In genomic region chr3:65598071-65598830, GRCm38 (mm10) we compare ENCODE assay signal across 21 mouse cellular contexts.
DNase-seq lines count a peak whose midpoint lies in the region; ATAC-seq and TF ChIP-seq lines count a peak whose summit lies in the region.
"Had no signal": no experiment of that assay in that cellular context is flagged by ENCODE, and none has a peak within 500 bp of the region (broad histone marks: within the 10 kb centered on the region; RNA-seq: fewer than 3 reads in every experiment).

No protein-coding gene starts in this region.

- no peaks in the 10 kb centered on the region for H3K9me3 ChIP-seq in forebrain, embryonic 14.5 days (replicated peaks; ENCODE audit: control insufficient read depth, low read length)
- no peaks in the 10 kb centered on the region for H3K9me3 ChIP-seq in intestine, postnatal 0 days (ENCODE audit: control insufficient read depth)
- H3K9me3 ChIP-seq: embryonic facial prominence, embryonic 13.5 days; G1E; heart, embryonic 13.5 days; limb, embryonic 12.5 days; megakaryocyte, embryonic 14.5 days; neural tube, embryonic 13.5 days; stomach, embryonic 15.5 days had no signal

- CTCF ChIA-PET in Patski (lab: Charles Lee) = interaction anchor here (1.1 to 3.2 kb wide), 4 partner anchors 9 to 23 kb away, joined by 3 to 13 read pairs (median 4); no protein-coding TSS in a partner anchor

- no peak overlapping the region for H3K9ac ChIP-seq in forebrain, embryonic 14.5 days (ENCODE audit: low read length)
- no peak overlapping the region for H3K9ac ChIP-seq in intestine, postnatal 0 days (ENCODE audit: low read depth, low read length)
- H3K9ac ChIP-seq: embryonic facial prominence, embryonic 13.5 days; heart, embryonic 13.5 days; limb, embryonic 12.5 days; liver, embryonic 14.5 days; neural tube, embryonic 13.5 days; stomach, embryonic 15.5 days had no signal

- peak; percentile 21 for DNase-seq in kidney, adult 9 months
- DNase-seq in kidney, postnatal 4 days = no peak
- no peak for DNase-seq in Patski (ENCODE audit: low read depth, low spot score)
- peak; percentile 53 for DNase-seq in brain, embryonic 14.5 days (ENCODE audit: low read depth)
- peak; percentile 38 for DNase-seq in forebrain, embryonic 14.5 days (ENCODE audit: low spot score)
- DNase-seq in c-Kit-positive CD71-positive TER-119-positive erythroid progenitor cells, embryonic 14.5 days (ENCODE audit: low spot score) = no peak
- DNase-seq: adrenal gland, postnatal 25 days; cerebellum, adult 9-11 months; heart, postnatal 36 days; right cerebral cortex, postnatal 14 days; thymus, postnatal 4 days had no signal

- in situ Hi-C loops in Patski (cut with MboI; ENCODE audit: low pct_unique_long_range_greater_than_20kb) = no loop called here

- 28% methylated on average over 7 of the region's 7 CpGs for WGBS in forebrain, embryonic 14.5 days
- WGBS in intestine, postnatal 0 days = 66% methylated on average over 7 of the region's 7 CpGs

- H3K4me3 ChIP-seq in forebrain, embryonic 14.5 days (ENCODE audit: low read depth, low read length) = no peak overlapping the region
- no peak overlapping the region for H3K4me3 ChIP-seq in intestine, postnatal 0 days (ENCODE audit: low read depth, low read length)
- H3K4me3 ChIP-seq: embryonic facial prominence, embryonic 13.5 days; heart, embryonic 13.5 days; limb, embryonic 12.5 days; megakaryocyte, embryonic 14.5 days; neural tube, embryonic 13.5 days; stomach, embryonic 15.5 days had no signal

- ATAC-seq in Patski = peak; percentile 44
- ATAC-seq in forebrain, embryonic 14.5 days = 0 out of 2 replicates have a peak, but pooled peaks have one; percentile 23
- ATAC-seq in intestine, postnatal 0 days = no peak
- ATAC-seq: hindbrain, embryonic 16.5 days had no signal

- no peaks in the 10 kb centered on the region for H3K27me3 ChIP-seq in Patski
- H3K27me3 ChIP-seq in forebrain, embryonic 14.5 days (replicated peaks; ENCODE audit: control insufficient read depth, insufficient read depth, low read length) = no peaks in the 10 kb centered on the region
- H3K27me3 ChIP-seq in intestine, postnatal 0 days (replicated peaks; ENCODE audit: control insufficient read depth, insufficient read depth, low read length) = no peaks in the 10 kb centered on the region
- H3K27me3 ChIP-seq: embryonic facial prominence, embryonic 13.5 days; heart, embryonic 13.5 days; limb, embryonic 12.5 days; megakaryocyte, embryonic 14.5 days; neural tube, embryonic 13.5 days; stomach, embryonic 15.5 days had no signal

- peaks cover 3% of the 10 kb centered on the region for H3K4me1 ChIP-seq in forebrain, embryonic 14.5 days (ENCODE audit: control insufficient read depth, insufficient read depth, low read length)
- no peaks in the 10 kb centered on the region for H3K4me1 ChIP-seq in intestine, postnatal 0 days (replicated peaks; ENCODE audit: control insufficient read depth, insufficient read depth, low read length)
- H3K4me1 ChIP-seq: megakaryocyte, embryonic 14.5 days; stomach, embryonic 15.5 days had no signal

- no peak for TF ChIP-seq POLR2A in brain, embryonic 14.5 days (IDR thresholded peaks at IDR 0.05; ENCODE audit: borderline replicate concordance, extremely low read depth, insufficient read depth, insufficient read length, poor library complexity, severe bottlenecking)

- no peaks in the 10 kb centered on the region for H3K36me3 ChIP-seq in forebrain, embryonic 14.5 days (ENCODE audit: control insufficient read depth, insufficient read depth, low read length)
- H3K36me3 ChIP-seq in intestine, postnatal 0 days (ENCODE audit: control insufficient read depth, insufficient read depth) = no peaks in the 10 kb centered on the region
- H3K36me3 ChIP-seq: embryonic facial prominence, embryonic 13.5 days; G1E; heart, embryonic 13.5 days; limb, embryonic 12.5 days; neural tube, embryonic 13.5 days; stomach, embryonic 15.5 days had no signal

- no peak overlapping the region for H3K4me2 ChIP-seq in forebrain, embryonic 14.5 days (ENCODE audit: low read length)
- no peak overlapping the region for H3K4me2 ChIP-seq in intestine, postnatal 0 days (replicated peaks; ENCODE audit: low read depth)
- H3K4me2 ChIP-seq: embryonic facial prominence, embryonic 13.5 days; heart, embryonic 13.5 days; limb, embryonic 12.5 days; neural tube, embryonic 13.5 days; stomach, embryonic 15.5 days had no signal

- TF ChIP-seq CTCF in Patski (IDR thresholded peaks at IDR 0.05) = no peak
- no peak for TF ChIP-seq CTCF in brain, embryonic 14.5 days (IDR thresholded peaks at IDR 0.05; ENCODE audit: borderline replicate concordance, extremely low read depth, insufficient read depth, insufficient read length)
- TF ChIP-seq CTCF in intestine, postnatal 0 days (IDR thresholded peaks at IDR 0.05; ENCODE audit: low read depth) = no peak

- POLR2A ChIA-PET in Patski (lab: Charles Lee) = interaction anchor here (1.1 to 1.7 kb wide), 3 partner anchors 10 to 23 kb away, joined by 3 to 9 read pairs (median 4); no protein-coding TSS in a partner anchor

- H3K27ac ChIP-seq in forebrain, embryonic 14.5 days (ENCODE audit: low read depth, low read length) = no peak overlapping the region
- no peak overlapping the region for H3K27ac ChIP-seq in intestine, postnatal 0 days (ENCODE audit: low read depth, low read length)
- H3K27ac ChIP-seq: embryonic facial prominence, embryonic 13.5 days; heart, embryonic 13.5 days; limb, embryonic 12.5 days; liver, embryonic 14.5 days; neural tube, embryonic 13.5 days; stomach, embryonic 15.5 days had no signal

Comparison
In these comparisons a context has a peak if more than half of its experiments do, and no peak if none do; other contexts are left out.
1. DNase-seq: peak in kidney, adult 9 months (single experiment), brain, embryonic 14.5 days (single experiment) and forebrain, embryonic 14.5 days (single experiment); none in kidney, postnatal 4 days (0 of 2), Patski (single experiment) and c-Kit-positive CD71-positive TER-119-positive erythroid progenitor cells, embryonic 14.5 days (single experiment).